Mouse (Mus musculus) brain, embryonic 14.5 days (tissue): ENCODE results near the gene Nrxn1. TPM values are rescaled to one million over a fixed set of nuclear protein-coding genes. Genes with fewer than 3 reads are reported as not detected.

Experiments
- DNase-seq: peaks from one replicate; pipeline ENCODE4 v3.0.0-alpha.2; 2011; ENCODE audit warnings: low read depth
- CTCF ChIP-seq: fragments of 200-500 bp; IDR thresholded peaks from 2 replicates; pipeline ENCODE4 v1.5.1; 2012; ENCODE audit warnings: inconsistent platforms, mild to moderate bottlenecking, moderate library complexity, borderline replicate concordance; ENCODE audit not compliant: insufficient read depth, insufficient read length; ENCODE audit errors: extremely low read depth
- POLR2A ChIP-seq: fragments of 200-500 bp; IDR thresholded peaks from 2 replicates; pipeline ENCODE4 v1.6.1; 2012; ENCODE audit warnings: mild to moderate bottlenecking, inconsistent platforms, borderline replicate concordance; ENCODE audit not compliant: poor library complexity, insufficient read depth, insufficient read length, severe bottlenecking; ENCODE audit errors: extremely low read depth
- polyA plus RNA-seq: library from polyadenylated mRNA; depleted of rRNA; stranded (reverse); fragments of >200 nt; gene quantifications from 2 replicates; pipeline ENCODE4 v1.2.3, GENCODE M21; 2012

Nrxn1 gene
- polyA plus RNA-seq, 1 experiment = 123 TPM

DNA sequence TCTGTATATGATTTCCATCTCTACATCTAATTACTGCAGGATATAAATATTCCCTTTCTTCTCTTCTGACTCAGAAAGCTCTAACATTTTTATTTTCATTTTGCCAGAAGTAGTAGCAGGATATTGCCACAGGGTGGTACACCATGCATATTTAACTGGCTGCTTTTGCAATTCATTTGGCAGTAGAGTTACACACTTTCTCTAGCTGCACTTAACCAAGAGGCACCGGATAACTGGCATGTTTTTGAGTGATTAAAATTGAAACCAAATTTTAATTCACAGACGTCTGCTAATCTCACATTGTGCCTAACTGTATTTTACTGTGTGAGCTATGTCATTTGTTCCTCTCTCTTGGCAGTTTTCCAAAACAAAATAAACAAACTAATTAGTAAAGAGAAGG is 464.4 kb downstream of the Nrxn1 start:
- TF ChIP-seq POLR2A = no peak
- TF ChIP-seq CTCF = peak; percentile 49; the same call in 1 of the 2 replicates
- DNase-seq = peak; percentile 90

DNA sequence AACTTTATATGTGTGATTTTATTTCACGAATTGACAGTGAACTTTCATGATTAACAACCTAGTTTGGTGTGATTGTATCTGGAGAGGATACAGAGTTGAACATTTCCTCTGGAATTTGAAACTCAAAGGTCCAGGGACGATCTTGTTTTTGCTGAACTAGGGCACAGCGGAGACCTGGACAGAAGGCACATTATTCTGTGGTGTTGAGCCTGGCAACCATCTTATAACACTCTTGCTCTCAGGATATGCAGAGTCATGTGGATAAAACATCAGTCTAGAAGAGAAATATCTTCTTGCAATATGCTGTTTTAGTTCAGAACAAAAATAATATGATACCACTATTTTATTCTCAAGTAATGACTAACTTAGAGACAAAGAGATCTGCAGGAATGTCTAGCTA is 464.9 kb downstream of the Nrxn1 start:
- no peak for TF ChIP-seq POLR2A
- TF ChIP-seq CTCF = no peak
- DNase-seq = peak; percentile 30

- DNase-seq = peak; percentile 54
These were observed 465.5 kb downstream of the Nrxn1 start for GRCm38 (mm10) chr17:90627395-90627794.

DNA sequence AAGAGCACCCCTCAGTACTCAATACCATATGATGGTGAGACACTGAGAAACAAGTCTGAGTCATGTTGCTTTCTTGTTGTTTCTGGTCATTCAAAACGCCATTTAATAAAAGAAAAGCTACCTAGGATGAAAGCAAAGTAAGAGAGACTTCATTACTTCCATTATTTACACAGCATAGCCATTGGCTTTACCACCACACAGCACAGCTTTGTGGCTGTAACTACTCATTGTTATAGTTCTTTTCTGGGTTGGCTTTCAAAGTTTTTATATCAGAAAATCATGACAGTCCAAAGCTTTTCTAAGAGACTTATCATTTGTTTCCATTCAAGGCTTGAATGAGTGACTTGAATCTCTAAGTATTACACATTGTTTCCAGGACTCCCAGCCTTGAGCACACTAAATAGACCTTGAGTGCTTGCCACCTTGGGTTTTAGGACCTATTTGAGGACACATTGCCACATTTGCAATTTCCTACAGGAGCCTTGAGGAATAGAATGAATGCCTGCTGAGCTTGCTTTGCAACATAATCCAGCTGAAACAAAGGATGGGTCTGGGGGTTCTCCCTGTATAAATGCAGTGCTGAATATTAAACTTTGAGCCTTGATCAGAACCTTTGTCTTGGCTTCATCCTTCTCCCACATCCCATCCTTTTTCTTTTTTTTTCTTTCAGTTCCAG is 468.1 kb downstream of the Nrxn1 start:
- TF ChIP-seq POLR2A (no peak), CTCF (no peak)
- peak; percentile 75 for DNase-seq

More at GRCm38 (mm10) chr17:90627395-90627794, 465.5 kb downstream of the Nrxn1 start:
- TF ChIP-seq CTCF (no peak), POLR2A (no peak)

DNA sequence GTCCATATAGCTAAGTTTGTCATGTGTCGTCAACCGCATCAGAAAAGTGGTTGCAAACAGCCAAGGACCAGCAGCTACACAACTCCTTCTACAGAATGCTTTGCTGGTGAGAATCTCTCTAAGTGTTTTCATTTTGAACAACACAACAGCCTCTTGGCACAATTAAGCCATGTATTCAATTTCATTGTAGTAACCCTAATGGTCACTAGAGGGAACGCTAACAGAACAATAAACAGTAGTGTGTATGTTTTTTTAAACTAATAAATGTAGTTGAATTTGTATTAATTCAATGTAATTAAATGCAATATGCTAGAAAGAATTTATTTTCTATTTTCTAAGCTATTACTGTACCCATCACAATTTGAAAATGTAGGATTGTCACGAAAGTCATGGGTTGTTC is 471.0 kb downstream of the Nrxn1 start:
- DNase-seq = no peak
- no peak for TF ChIP-seq CTCF
- TF ChIP-seq POLR2A = no peak

DNA sequence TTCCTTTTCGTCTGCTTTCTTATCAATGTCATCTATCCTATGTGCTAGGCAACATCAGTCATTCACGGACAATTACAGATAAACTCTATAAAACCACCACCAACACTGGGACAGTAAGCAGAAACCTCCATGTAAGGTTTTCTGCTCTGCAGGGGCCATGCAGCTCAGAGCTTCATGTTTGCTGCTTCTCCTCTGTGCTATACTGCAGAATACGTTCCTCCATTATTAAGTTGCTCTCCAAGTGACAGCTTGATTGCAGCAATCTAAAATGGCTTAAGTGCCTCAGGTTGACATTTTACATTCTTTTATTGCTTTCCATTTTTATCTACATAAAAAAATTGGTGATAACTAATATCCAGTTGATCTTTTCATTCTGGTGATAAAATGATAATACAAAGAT is 477.9 kb downstream of the Nrxn1 start:
- DNase-seq = peak; percentile 43
- TF ChIP-seq CTCF (no peak), POLR2A (no peak)

DNA sequence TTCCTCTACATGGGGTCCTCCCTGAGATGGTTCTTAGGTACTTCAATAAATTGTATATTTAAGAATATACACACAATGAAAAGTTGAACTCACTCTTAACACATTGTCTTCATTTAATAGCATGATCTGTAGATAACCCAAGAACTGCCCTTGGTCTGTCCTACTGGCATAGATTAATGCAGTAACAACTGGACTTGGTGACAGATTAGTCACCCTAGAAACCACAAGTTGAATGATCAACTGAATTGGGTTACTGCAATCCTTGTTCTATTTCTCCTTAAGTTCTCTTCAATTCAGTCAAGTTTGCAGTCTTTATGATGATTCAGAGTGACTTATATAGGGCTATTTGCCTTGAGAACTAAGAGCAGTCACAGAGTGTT is 485.5 kb downstream of the Nrxn1 start:
- TF ChIP-seq POLR2A = no peak
- no peak for TF ChIP-seq CTCF
- no peak for DNase-seq

DNA sequence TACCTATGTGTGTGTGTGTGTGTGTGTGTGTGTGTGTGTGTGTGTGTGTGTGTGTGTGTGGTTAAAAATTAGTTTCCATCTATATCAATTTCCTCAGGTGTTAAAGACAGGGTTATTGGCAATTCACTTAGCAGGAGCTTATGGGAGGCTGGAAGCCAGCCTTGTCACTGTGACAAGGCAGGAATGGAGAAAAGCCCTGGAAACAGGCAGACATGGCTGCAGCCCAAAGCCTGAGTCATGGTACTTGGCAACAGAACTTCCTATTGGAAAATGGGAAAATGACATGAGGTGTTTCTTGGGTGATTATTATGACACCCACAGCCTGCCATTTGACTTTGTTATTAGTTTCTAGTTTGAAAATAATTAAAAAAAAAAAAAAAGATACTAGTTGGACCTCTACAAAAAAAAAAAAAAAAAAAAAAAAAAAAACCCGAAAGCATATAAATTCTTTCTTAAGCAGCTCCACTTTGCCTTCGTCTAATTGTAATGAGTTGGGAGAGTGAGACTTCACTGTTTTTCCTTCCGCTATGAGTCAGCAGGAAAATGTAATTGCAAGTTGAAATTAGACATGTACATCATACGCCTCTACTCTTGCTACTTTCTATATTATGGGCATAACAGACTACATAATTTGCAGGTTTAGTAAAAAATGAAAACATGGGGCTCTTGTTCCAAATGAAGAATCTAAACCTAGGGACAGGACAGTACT is 486.0 kb downstream of the Nrxn1 start:
- DNase-seq = peak; percentile 75
- no peak for TF ChIP-seq POLR2A
- TF ChIP-seq CTCF = no peak

DNA sequence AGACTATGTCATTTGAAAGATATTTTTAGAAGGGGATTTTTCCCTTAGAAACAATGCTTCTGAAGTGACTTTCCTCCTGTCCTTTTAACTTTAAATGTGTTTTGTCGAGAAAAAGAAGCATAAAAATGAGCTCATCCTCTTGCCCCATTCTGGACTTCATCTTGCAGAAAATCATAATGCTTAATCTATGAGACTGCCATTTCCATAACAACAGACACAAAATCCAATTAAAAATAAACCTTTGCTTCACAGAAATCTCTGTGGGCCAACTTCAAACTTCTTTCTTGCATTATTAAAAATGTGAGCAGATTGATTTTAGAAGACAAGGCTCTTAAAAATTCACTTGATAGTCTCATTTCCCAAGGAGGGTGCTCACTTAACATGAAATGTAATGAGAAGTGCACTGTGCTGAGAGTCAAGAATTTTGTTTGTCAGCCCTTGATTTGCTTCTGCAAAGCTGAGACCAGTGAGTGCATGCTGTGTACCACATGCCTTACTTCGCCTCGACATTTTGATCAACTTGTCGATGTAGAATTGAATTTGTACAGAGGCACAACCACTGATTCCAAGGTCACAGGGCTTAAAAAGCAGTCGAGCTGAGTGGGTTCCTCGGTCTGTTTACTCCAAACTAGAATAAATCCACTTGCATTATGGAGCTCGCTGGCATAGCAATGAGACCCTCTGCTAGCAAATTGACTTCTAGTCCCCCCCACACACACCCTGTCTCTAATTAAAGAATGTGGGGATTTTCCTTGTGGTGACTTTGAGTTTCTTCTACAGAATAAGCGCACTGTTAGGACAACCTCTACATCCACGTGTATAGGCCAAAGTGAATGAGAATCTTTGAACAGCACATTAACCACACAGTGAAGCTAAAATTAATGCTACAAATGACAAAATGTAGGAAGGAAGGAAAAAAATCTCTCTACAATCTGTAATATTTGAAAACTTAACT is 493.0 kb downstream of the Nrxn1 start:
- TF ChIP-seq POLR2A (no peak), CTCF (no peak)
- DNase-seq = peak; percentile 65

DNA sequence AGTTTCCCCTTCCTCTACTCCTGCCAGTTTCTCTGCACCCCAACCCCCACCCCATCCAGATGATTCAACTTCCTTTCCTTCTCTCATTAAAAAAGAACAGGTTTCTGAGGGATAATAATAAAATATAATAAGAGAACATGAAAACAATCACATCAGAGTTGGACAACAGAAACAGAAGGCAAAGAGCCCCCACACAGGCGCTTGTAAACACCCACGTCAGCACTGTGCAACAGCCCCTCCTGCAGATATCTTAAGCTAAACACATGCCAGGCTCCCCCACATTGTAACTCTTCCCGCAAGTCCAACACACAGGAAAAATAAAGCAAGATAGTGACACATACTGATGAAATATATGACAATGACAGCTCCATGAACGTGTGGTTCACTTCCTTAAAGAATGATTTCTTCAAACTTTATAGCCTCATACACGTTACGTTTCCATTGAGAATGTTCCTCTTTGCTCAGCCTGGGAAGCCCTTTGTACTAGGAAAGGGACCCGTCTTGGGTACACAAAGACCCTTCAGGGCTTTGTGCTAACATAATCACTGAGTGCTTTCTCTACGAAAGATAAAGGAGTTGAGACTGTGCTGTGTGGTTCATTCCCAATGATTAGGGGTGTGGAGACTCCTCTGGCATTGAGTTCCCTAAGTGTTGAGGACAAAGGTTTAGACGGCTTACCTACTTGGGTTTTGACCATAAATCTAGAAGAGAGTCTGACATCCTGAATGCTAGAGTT is 497.9 kb downstream of the Nrxn1 start:
- no peak for DNase-seq
- TF ChIP-seq POLR2A (no peak), CTCF (no peak)

DNA sequence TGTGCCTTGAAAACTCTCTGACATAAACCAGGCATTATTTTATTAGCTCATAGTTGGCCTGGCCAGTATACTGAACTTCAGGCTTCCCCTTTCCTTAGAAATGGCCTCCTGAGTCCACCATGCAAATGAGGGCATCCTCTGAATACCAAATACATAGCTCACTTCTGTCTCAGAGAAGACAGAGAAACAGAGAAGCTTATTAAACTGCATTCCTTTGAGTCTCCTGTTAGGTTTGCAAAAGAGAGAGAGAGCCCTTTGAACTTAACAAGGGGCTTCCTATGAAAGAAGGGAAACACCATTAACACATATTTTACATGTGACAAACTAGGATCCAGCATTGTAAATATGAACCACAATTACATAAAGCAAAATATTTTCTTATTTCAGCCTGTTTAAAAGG is 506.0 kb downstream of the Nrxn1 start:
- peak; percentile 39 for DNase-seq
- TF ChIP-seq CTCF = no peak
- no peak for TF ChIP-seq POLR2A
